Mouse (Mus musculus) ES-Bruce4 (cell line): Measurements from ENCODE around the gene Cmip.

Experiments
- CTCF ChIP-seq: IDR thresholded peaks from one replicate; pipeline ENCODE4 v1.8.1; 2011; ENCODE audit warnings: low read depth, low read length
- EP300 ChIP-seq: IDR thresholded peaks from 2 replicates; pipeline ENCODE4 v1.6.1; 2011; ENCODE audit warnings: low read depth, low read length; ENCODE audit not compliant: insufficient read depth
- POLR2A ChIP-seq: IDR thresholded peaks from one replicate; pipeline ENCODE4 v1.8.1; 2011; ENCODE audit warnings: low read length; ENCODE audit not compliant: insufficient read depth

- TF ChIP-seq CTCF (no peak), POLR2A (no peak), EP300 (no peak)
Observed at GRCm38 (mm10) chr8:117409056-117409455, 152.2 kb downstream of the Cmip start.
